Mouse (Mus musculus): ENCODE measurements at regions not wholly inside any gene's neighbourhood (a gene's known extent, or its start where the extent isn't known, plus 50 kb on each side); places are given as distances from the start of the nearest gene placed in this dataset.

GRCm38 (mm10) chr14:78225677-78226076 lies 82.2 kb downstream of the Tnfsf11 start:
- no peak for ATAC-seq (ENCODE audit: low FRiP score, low read depth)

GRCm38 (mm10) chr14:78216229-78216963 lies 91.4 kb downstream of the Tnfsf11 start:
- 30% methylated on average over 15 of the region's 15 CpGs for WGBS
- H3K27ac ChIP-seq = no peak overlapping the region
- H3K4me2 ChIP-seq (replicated peaks) = peak overlapping the region; percentile 20; the same call in 1 of the 2 replicates
- no peaks in the 10 kb centered on the region for H3K27me3 ChIP-seq (replicated peaks)
- no peak overlapping the region for H3K9ac ChIP-seq
- no peaks in the 10 kb centered on the region for H3K36me3 ChIP-seq
- H3K4me3 ChIP-seq = no peak overlapping the region
- H3K4me1 ChIP-seq = peaks cover 11% of the 10 kb centered on the region
- peak; percentile 65 for ATAC-seq (ENCODE audit: low FRiP score, low read depth)
- H3K9me3 ChIP-seq = no peaks in the 10 kb centered on the region

More at GRCm38 (mm10) chr14:78225677-78226076, 82.2 kb downstream of the Tnfsf11 start:
- H3K4me2 ChIP-seq (replicated peaks) = no peak overlapping the region
- no peak overlapping the region for H3K4me3 ChIP-seq
- H3K27me3 ChIP-seq (replicated peaks) = no peaks in the 10 kb centered on the region
- WGBS = 79% methylated on average over 4 of the region's 4 CpGs
- no peaks in the 10 kb centered on the region for H3K36me3 ChIP-seq
- no peaks in the 10 kb centered on the region for H3K9me3 ChIP-seq
- H3K4me1 ChIP-seq = no peaks in the 10 kb centered on the region
- H3K9ac ChIP-seq = no peak overlapping the region
- H3K27ac ChIP-seq = no peak overlapping the region

GRCm38 (mm10) chr14:78215491-78215890 lies 92.4 kb downstream of the Tnfsf11 start:
- no peak overlapping the region for H3K4me3 ChIP-seq
- WGBS = 77% methylated on average over 4 of the region's 4 CpGs

GRCm38 (mm10) chr14:78204566-78204863 lies 103.3 kb downstream of the Tnfsf11 start:
- no peaks in the 10 kb centered on the region for H3K4me1 ChIP-seq
- ATAC-seq (ENCODE audit: low FRiP score, low read depth) = no peak
- 93% methylated on average over 4 of the region's 4 CpGs for WGBS
- H3K9ac ChIP-seq = no peak overlapping the region
- H3K4me3 ChIP-seq = no peak overlapping the region
- no peaks in the 10 kb centered on the region for H3K27me3 ChIP-seq (replicated peaks)
- no peaks in the 10 kb centered on the region for H3K36me3 ChIP-seq
- H3K4me2 ChIP-seq (replicated peaks) = no peak overlapping the region
- no peaks in the 10 kb centered on the region for H3K9me3 ChIP-seq
- H3K27ac ChIP-seq = no peak overlapping the region

More at GRCm38 (mm10) chr14:78215491-78215890, 92.4 kb downstream of the Tnfsf11 start:
- Histone ChIP-seq H3K4me1 (peaks cover 11% of the 10 kb centered on the region), H3K27ac (no peak overlapping the region), H3K36me3 (no peaks in the 10 kb centered on the region), H3K4me2 (replicated peaks) (no peak overlapping the region), H3K27me3 (replicated peaks) (no peaks in the 10 kb centered on the region), H3K9me3 (no peaks in the 10 kb centered on the region), H3K9ac (no peak overlapping the region)
- no peak for ATAC-seq (ENCODE audit: low FRiP score, low read depth)

- WGBS = 77% methylated on average over 15 of the region's 15 CpGs
- Histone ChIP-seq H3K4me1 (no peaks in the 10 kb centered on the region), H3K4me2 (replicated peaks) (no peak overlapping the region), H3K36me3 (no peaks in the 10 kb centered on the region), H3K27me3 (replicated peaks) (no peaks in the 10 kb centered on the region), H3K4me3 (no peak overlapping the region), H3K9me3 (no peaks in the 10 kb centered on the region), H3K9ac (no peak overlapping the region), H3K27ac (no peak overlapping the region)
- peak; percentile 70; the same call in 1 of the 2 replicates for ATAC-seq (ENCODE audit: low FRiP score, low read depth)
Observed at GRCm38 (mm10) chr14:78203726-78204565, 103.9 kb downstream of the Tnfsf11 start.

GRCm38 (mm10) chr14:78202781-78203180 lies 105.1 kb downstream of the Tnfsf11 start:
- Histone ChIP-seq H3K9me3 (no peaks in the 10 kb centered on the region), H3K36me3 (no peaks in the 10 kb centered on the region), H3K27ac (no peak overlapping the region), H3K9ac (no peak overlapping the region), H3K4me3 (no peak overlapping the region), H3K4me1 (no peaks in the 10 kb centered on the region), H3K27me3 (replicated peaks) (no peaks in the 10 kb centered on the region), H3K4me2 (replicated peaks) (no peak overlapping the region)
- ATAC-seq (ENCODE audit: low FRiP score, low read depth) = no peak
- WGBS = 79% methylated on average over 1 of the region's 1 CpGs

- H3K4me2 ChIP-seq (replicated peaks) = no peak overlapping the region
- no peaks in the 10 kb centered on the region for H3K4me1 ChIP-seq
- H3K4me3 ChIP-seq = no peak overlapping the region
- no peaks in the 10 kb centered on the region for H3K9me3 ChIP-seq
- ATAC-seq (ENCODE audit: low FRiP score, low read depth) = no peak
- H3K9ac ChIP-seq = no peak overlapping the region
- H3K36me3 ChIP-seq = no peaks in the 10 kb centered on the region
- H3K27me3 ChIP-seq (replicated peaks) = no peaks in the 10 kb centered on the region
- 74% methylated on average over 2 of the region's 2 CpGs for WGBS
- no peak overlapping the region for H3K27ac ChIP-seq
Observed at GRCm38 (mm10) chr14:78197483-78197882, 108.7 kb upstream of the Fam216b start.

- H3K9ac ChIP-seq = no peak overlapping the region
- H3K4me3 ChIP-seq = no peak overlapping the region
- no peaks in the 10 kb centered on the region for H3K4me1 ChIP-seq
- no peak for ATAC-seq (ENCODE audit: low FRiP score, low read depth)
- no peak overlapping the region for H3K27ac ChIP-seq
- no peak overlapping the region for H3K4me2 ChIP-seq (replicated peaks)
- H3K27me3 ChIP-seq (replicated peaks) = no peaks in the 10 kb centered on the region
- H3K9me3 ChIP-seq = no peaks in the 10 kb centered on the region
- H3K36me3 ChIP-seq = no peaks in the 10 kb centered on the region
- 67% methylated on average over 6 of the region's 6 CpGs for WGBS
Observed at GRCm38 (mm10) chr14:78179576-78179975, 90.8 kb upstream of the Fam216b start.

- no peak overlapping the region for H3K4me2 ChIP-seq (replicated peaks)
- H3K4me1 ChIP-seq = no peaks in the 10 kb centered on the region
- no peak overlapping the region for H3K9ac ChIP-seq
- no peak for ATAC-seq (ENCODE audit: low FRiP score, low read depth)
- H3K36me3 ChIP-seq = no peaks in the 10 kb centered on the region
- no peak overlapping the region for H3K27ac ChIP-seq
- WGBS = 96% methylated on average over 2 of the region's 2 CpGs
- no peaks in the 10 kb centered on the region for H3K27me3 ChIP-seq (replicated peaks)
- H3K9me3 ChIP-seq = no peaks in the 10 kb centered on the region
- no peak overlapping the region for H3K4me3 ChIP-seq
Observed at GRCm38 (mm10) chr14:78173451-78173850, 84.6 kb upstream of the Fam216b start.

- no peaks in the 10 kb centered on the region for H3K4me1 ChIP-seq
- no peak for ATAC-seq (ENCODE audit: low FRiP score, low read depth)
- no peaks in the 10 kb centered on the region for H3K27me3 ChIP-seq (replicated peaks)
- H3K36me3 ChIP-seq = no peaks in the 10 kb centered on the region
- WGBS = 80% methylated on average over 1 of the region's 1 CpGs
- H3K4me2 ChIP-seq (replicated peaks) = no peak overlapping the region
- no peaks in the 10 kb centered on the region for H3K9me3 ChIP-seq
- no peak overlapping the region for H3K4me3 ChIP-seq
- no peak overlapping the region for H3K9ac ChIP-seq
- no peak overlapping the region for H3K27ac ChIP-seq
Observed at GRCm38 (mm10) chr14:78172956-78173355, 84.1 kb upstream of the Fam216b start.

- no peaks in the 10 kb centered on the region for H3K27me3 ChIP-seq (replicated peaks)
- ATAC-seq (ENCODE audit: low FRiP score, low read depth) = no peak
- no peaks in the 10 kb centered on the region for H3K4me1 ChIP-seq
- H3K9ac ChIP-seq = no peak overlapping the region
- H3K9me3 ChIP-seq = no peaks in the 10 kb centered on the region
- no peak overlapping the region for H3K4me3 ChIP-seq
- no peaks in the 10 kb centered on the region for H3K36me3 ChIP-seq
- no peak overlapping the region for H3K27ac ChIP-seq
- WGBS = 88% methylated on average over 3 of the region's 3 CpGs
- H3K4me2 ChIP-seq (replicated peaks) = no peak overlapping the region
Observed at GRCm38 (mm10) chr14:78160819-78161218, 72.0 kb upstream of the Fam216b start.

GRCm38 (mm10) chr14:78159567-78159966 lies 70.8 kb upstream of the Fam216b start:
- no peaks in the 10 kb centered on the region for H3K27me3 ChIP-seq (replicated peaks)
- 87% methylated on average over 7 of the region's 7 CpGs for WGBS

More at GRCm38 (mm10) chr14:78159567-78159966, 70.8 kb upstream of the Fam216b start:
- Histone ChIP-seq H3K36me3 (no peaks in the 10 kb centered on the region), H3K4me1 (no peaks in the 10 kb centered on the region), H3K4me2 (replicated peaks) (no peak overlapping the region), H3K9ac (no peak overlapping the region), H3K9me3 (no peaks in the 10 kb centered on the region), H3K4me3 (no peak overlapping the region), H3K27ac (no peak overlapping the region)
- no peak for ATAC-seq (ENCODE audit: low FRiP score, low read depth)

All from neural tube, embryonic 12.5 days (tissue).